Mouse (Mus musculus): ENCODE data around the gene Cep70. TPM values are rescaled to one million over a fixed set of nuclear protein-coding genes. Genes with fewer than 3 reads are reported as not detected.

Cep70 gene
- polyA plus RNA-seq, 1 experiment from 2014 or later, result 59.4 TPM

- peak; percentile 76 for ATAC-seq (ENCODE audit: low FRiP score)
- H3K4me1 ChIP-seq, result peaks cover 11% of the 10 kb centered on the region; the same call in 1 of the 2 replicates
- no peaks in the 10 kb centered on the region for H3K27me3 ChIP-seq
- peak overlapping the region; percentile 39 for H3K9ac ChIP-seq
- WGBS, result 11% methylated on average over 17 of the region's 17 CpGs
- H3K36me3 ChIP-seq, result 0 out of 2 replicates have a peak, but pooled peaks cover 4% of the 10 kb centered on the region
- peak overlapping the region; percentile 59 for H3K4me2 ChIP-seq (replicated peaks)
- peak overlapping the region; percentile 80 for H3K4me3 ChIP-seq
- H3K27ac ChIP-seq, result no peak overlapping the region
- no peaks in the 10 kb centered on the region for H3K9me3 ChIP-seq (replicated peaks)
Observed at GRCm38 (mm10) chr9:99242533-99243189, 506 bp upstream of the Cep70 start.

GRCm38 (mm10) chr9:99243895-99244293 lies 727 bp downstream of the Cep70 start:
- Histone ChIP-seq H3K27ac (peak overlapping the region; percentile 83), H3K4me3 (peak overlapping the region; percentile 80), H3K36me3 (0 out of 2 replicates have a peak, but pooled peaks cover 4% of the 10 kb centered on the region), H3K4me2 (replicated peaks) (peak overlapping the region; percentile 59), H3K27me3 (no peaks in the 10 kb centered on the region), H3K9me3 (replicated peaks) (no peaks in the 10 kb centered on the region), H3K9ac (peak overlapping the region; percentile 76), H3K4me1 (peaks cover 11% of the 10 kb centered on the region; the same call in 1 of the 2 replicates)
- 3% methylated on average over 10 of the region's 10 CpGs for WGBS
- peak; percentile 15; the same call in 1 of the 2 replicates for ATAC-seq (ENCODE audit: low FRiP score)

- Histone ChIP-seq H3K27ac (no peak overlapping the region), H3K27me3 (no peaks in the 10 kb centered on the region), H3K4me2 (replicated peaks) (no peak overlapping the region), H3K9me3 (replicated peaks) (no peaks in the 10 kb centered on the region), H3K4me3 (no peak overlapping the region), H3K9ac (no peak overlapping the region), H3K4me1 (0 out of 2 replicates have a peak, but pooled peaks cover 6% of the 10 kb centered on the region), H3K36me3 (peaks cover 17% of the 10 kb centered on the region)
- WGBS, result 56% methylated on average over 8 of the region's 8 CpGs
- ATAC-seq (ENCODE audit: low FRiP score), result no peak
Observed at GRCm38 (mm10) chr9:99248304-99248703, 5.1 kb downstream of the Cep70 start.

GRCm38 (mm10) chr9:99248906-99249305 lies 5.7 kb downstream of the Cep70 start:
- ATAC-seq (ENCODE audit: low FRiP score), result no peak
- H3K27me3 ChIP-seq, result no peaks in the 10 kb centered on the region
- WGBS, result over 99% methylated on average over 4 of the region's 4 CpGs

GRCm38 (mm10) chr9:99253861-99254260 lies 10.7 kb downstream of the Cep70 start:
- ATAC-seq (ENCODE audit: low FRiP score), result no peak
- Histone ChIP-seq H3K9me3 (replicated peaks) (no peaks in the 10 kb centered on the region), H3K27me3 (no peaks in the 10 kb centered on the region), H3K9ac (no peak overlapping the region), H3K36me3 (peaks cover 50% of the 10 kb centered on the region), H3K4me1 (no peaks in the 10 kb centered on the region), H3K4me2 (replicated peaks) (no peak overlapping the region), H3K27ac (no peak overlapping the region), H3K4me3 (no peak overlapping the region)
- 89% methylated on average over 10 of the region's 10 CpGs for WGBS

More at GRCm38 (mm10) chr9:99248906-99249305, 5.7 kb downstream of the Cep70 start:
- H3K4me3 ChIP-seq, result no peak overlapping the region
- H3K4me2 ChIP-seq (replicated peaks), result no peak overlapping the region
- H3K9ac ChIP-seq, result no peak overlapping the region
- no peak overlapping the region for H3K27ac ChIP-seq
- H3K36me3 ChIP-seq, result peaks cover 20% of the 10 kb centered on the region
- H3K9me3 ChIP-seq (replicated peaks), result no peaks in the 10 kb centered on the region
- H3K4me1 ChIP-seq, result 0 out of 2 replicates have a peak, but pooled peaks cover 6% of the 10 kb centered on the region

GRCm38 (mm10) chr9:99256206-99256605 lies 13.0 kb downstream of the Cep70 start:
- WGBS, result 96% methylated on average over 1 of the region's 1 CpGs
- Histone ChIP-seq H3K9me3 (replicated peaks) (no peaks in the 10 kb centered on the region), H3K27me3 (no peaks in the 10 kb centered on the region), H3K4me3 (no peak overlapping the region), H3K4me1 (no peaks in the 10 kb centered on the region), H3K9ac (no peak overlapping the region), H3K36me3 (peaks cover 52% of the 10 kb centered on the region), H3K27ac (no peak overlapping the region), H3K4me2 (replicated peaks) (no peak overlapping the region)
- no peak for ATAC-seq (ENCODE audit: low FRiP score)

GRCm38 (mm10) chr9:99256821-99257220 lies 13.7 kb downstream of the Cep70 start:
- no peaks in the 10 kb centered on the region for H3K4me1 ChIP-seq
- no peak overlapping the region for H3K4me2 ChIP-seq (replicated peaks)
- H3K36me3 ChIP-seq, result peaks cover 50% of the 10 kb centered on the region
- no peak overlapping the region for H3K9ac ChIP-seq
- 90% methylated on average over 3 of the region's 3 CpGs for WGBS
- no peaks in the 10 kb centered on the region for H3K27me3 ChIP-seq
- no peak overlapping the region for H3K27ac ChIP-seq
- no peak for ATAC-seq (ENCODE audit: low FRiP score)
- H3K9me3 ChIP-seq (replicated peaks), result no peaks in the 10 kb centered on the region
- no peak overlapping the region for H3K4me3 ChIP-seq

- Histone ChIP-seq H3K9ac (no peak overlapping the region), H3K27ac (no peak overlapping the region), H3K36me3 (peaks cover 65% of the 10 kb centered on the region), H3K4me2 (replicated peaks) (no peak overlapping the region), H3K27me3 (no peaks in the 10 kb centered on the region), H3K4me3 (no peak overlapping the region), H3K4me1 (no peaks in the 10 kb centered on the region), H3K9me3 (replicated peaks) (no peaks in the 10 kb centered on the region)
- 80% methylated on average over 5 of the region's 5 CpGs for WGBS
- ATAC-seq (ENCODE audit: low FRiP score), result no peak
Observed at GRCm38 (mm10) chr9:99258891-99259290, 15.7 kb downstream of the Cep70 start.

- no peaks in the 10 kb centered on the region for H3K9me3 ChIP-seq (replicated peaks)
- no peak overlapping the region for H3K9ac ChIP-seq
- H3K36me3 ChIP-seq, result peaks cover 50% of the 10 kb centered on the region
- no peak overlapping the region for H3K27ac ChIP-seq
- ATAC-seq (ENCODE audit: low FRiP score), result no peak
- H3K4me1 ChIP-seq, result no peaks in the 10 kb centered on the region
- H3K4me2 ChIP-seq (replicated peaks), result no peak overlapping the region
- H3K27me3 ChIP-seq, result no peaks in the 10 kb centered on the region
- H3K4me3 ChIP-seq, result no peak overlapping the region
- 94% methylated on average over 5 of the region's 5 CpGs for WGBS
Observed at GRCm38 (mm10) chr9:99304296-99304695, 61.1 kb downstream of the Cep70 start.

GRCm38 (mm10) chr9:99306226-99306625 lies 63.1 kb downstream of the Cep70 start:
- Histone ChIP-seq H3K4me3 (no peak overlapping the region), H3K9ac (no peak overlapping the region), H3K36me3 (peaks cover 46% of the 10 kb centered on the region)

GRCm38 (mm10) chr9:99319343-99319951 lies 76.3 kb downstream of the Cep70 start:
- Histone ChIP-seq H3K9ac (no peak overlapping the region), H3K27me3 (no peaks in the 10 kb centered on the region), H3K4me1 (no peaks in the 10 kb centered on the region), H3K36me3 (no peaks in the 10 kb centered on the region), H3K27ac (no peak overlapping the region), H3K4me3 (no peak overlapping the region), H3K4me2 (replicated peaks) (no peak overlapping the region), H3K9me3 (replicated peaks) (no peaks in the 10 kb centered on the region)
- ATAC-seq (ENCODE audit: low FRiP score), result no peak
- WGBS, result 66% methylated on average over 8 of the region's 8 CpGs

More at GRCm38 (mm10) chr9:99306226-99306625, 63.1 kb downstream of the Cep70 start:
- Histone ChIP-seq H3K27ac (no peak overlapping the region), H3K4me1 (no peaks in the 10 kb centered on the region), H3K9me3 (replicated peaks) (no peaks in the 10 kb centered on the region), H3K27me3 (no peaks in the 10 kb centered on the region), H3K4me2 (replicated peaks) (no peak overlapping the region)
- 80% methylated on average over 6 of the region's 6 CpGs for WGBS
- no peak for ATAC-seq (ENCODE audit: low FRiP score)

- no peak for ATAC-seq (ENCODE audit: low FRiP score)
- H3K9me3 ChIP-seq (replicated peaks), result no peaks in the 10 kb centered on the region
- H3K36me3 ChIP-seq, result no peaks in the 10 kb centered on the region
- no peak overlapping the region for H3K9ac ChIP-seq
- H3K4me2 ChIP-seq (replicated peaks), result no peak overlapping the region
- H3K4me3 ChIP-seq, result no peak overlapping the region
- no peaks in the 10 kb centered on the region for H3K27me3 ChIP-seq
- no peaks in the 10 kb centered on the region for H3K4me1 ChIP-seq
- no peak overlapping the region for H3K27ac ChIP-seq
- WGBS, result 81% methylated on average over 8 of the region's 8 CpGs
Observed at GRCm38 (mm10) chr9:99320006-99320405, 76.8 kb downstream of the Cep70 start.

Measured in hindbrain, embryonic 12.5 days (tissue).